Mouse (Mus musculus): ENCODE measurements around the gene Dcps.

DNA sequence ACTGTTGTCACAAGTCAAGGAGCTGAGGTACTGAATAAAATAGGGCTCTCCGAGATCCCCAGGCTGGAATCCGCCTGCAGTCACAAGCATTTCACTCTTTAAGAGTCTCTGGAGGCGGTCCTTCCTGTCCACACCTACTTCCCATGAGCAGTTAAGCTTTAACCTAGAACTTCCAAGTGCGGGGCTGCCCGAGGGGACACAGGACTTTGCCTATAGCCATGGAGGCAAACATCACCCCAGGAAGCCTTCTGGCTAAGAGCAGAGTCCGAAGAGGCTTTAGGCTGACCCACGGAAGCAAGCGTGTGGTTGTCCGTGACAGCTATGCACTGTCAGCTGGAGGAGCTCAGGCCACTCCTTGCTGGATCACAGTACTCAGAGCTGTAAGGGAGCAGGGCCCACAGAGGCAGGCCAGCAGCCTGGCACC lies 46.9 kb downstream of the Dcps start:
- TF ChIP-seq CTCF (IDR thresholded peaks at IDR 0.05; ENCODE audit: borderline replicate concordance, insufficient read depth, low read depth, low read length) (no peak), POLR2A (IDR thresholded peaks at IDR 0.05; ENCODE audit: borderline replicate concordance, insufficient read depth, low read length) (no peak)
